Mouse (Mus musculus): ENCODE data around the gene Ccdc181. TPM values are rescaled to one million over a fixed set of nuclear protein-coding genes. Genes with fewer than 3 reads are reported as not detected.
"Not testable (repeated sequence)": the region's sequence is repeated elsewhere in the genome, so short reads cannot be mapped to it uniquely, and the experiment has no call there.

Ccdc181 gene
- 13.9 and 14.0 TPM in 2 replicates for polyA plus RNA-seq (2016; fragmentation: Nextera tagmentation; extraction: Ambion mirVana)

- H3K4me1 ChIP-seq = peaks cover 12% of the 10 kb centered on the region
- no peaks in the 10 kb centered on the region; the same call in 1 of the 2 replicates for H3K36me3 ChIP-seq (replicated peaks)
- H3K4me3 ChIP-seq = peak within 1 kb of the TSS; percentile 75
- DNase-seq (ENCODE audit: extremely low spot score, low spot score) = peak; percentile 92
- no peaks in the 10 kb centered on the region for H3K9me3 ChIP-seq
- H3K27ac ChIP-seq = peak within 1 kb of the TSS; percentile 87
- under 1% methylated on average over 31 of the region's 31 CpGs for WGBS
- H3K27me3 ChIP-seq (ENCODE audit: poor library complexity, severe bottlenecking) = no peaks in the 10 kb centered on the region
These were observed at the start of gene Ccdc181 for GRCm38 (mm10) chr1:164275455-164275954. Gene Ccdc181, plus strand, starts transcription at chr1:164275585.

GRCm38 (mm10) chr1:164231937-164232570 lies 43.3 kb upstream of the Ccdc181 start:
- not testable (repeated sequence) for H3K27me3 ChIP-seq (ENCODE audit: poor library complexity, severe bottlenecking); H3K27ac ChIP-seq; DNase-seq (ENCODE audit: extremely low spot score, low spot score); H3K4me1 ChIP-seq; H3K9me3 ChIP-seq; H3K4me3 ChIP-seq; H3K36me3 ChIP-seq (replicated peaks)
- 94% methylated on average over 2 of the region's 4 CpGs for WGBS

GRCm38 (mm10) chr1:164233447-164233846 lies 41.9 kb upstream of the Ccdc181 start:
- WGBS = 83% methylated on average over 1 of the region's 1 CpGs
- H3K36me3 ChIP-seq (replicated peaks) = no peaks in the 10 kb centered on the region
- H3K4me1 ChIP-seq = no peaks in the 10 kb centered on the region
- no peak overlapping the region for H3K27ac ChIP-seq
- H3K27me3 ChIP-seq (ENCODE audit: poor library complexity, severe bottlenecking) = no peaks in the 10 kb centered on the region
- H3K4me3 ChIP-seq = no peak overlapping the region
- H3K9me3 ChIP-seq = no peaks in the 10 kb centered on the region
- no peak for DNase-seq (ENCODE audit: extremely low spot score, low spot score)

- no peaks in the 10 kb centered on the region for H3K4me1 ChIP-seq
- no peaks in the 10 kb centered on the region for H3K36me3 ChIP-seq (replicated peaks)
- H3K9me3 ChIP-seq = no peaks in the 10 kb centered on the region
- DNase-seq (ENCODE audit: extremely low spot score, low spot score) = no peak
- H3K4me3 ChIP-seq = no peak overlapping the region
- no peak overlapping the region for H3K27ac ChIP-seq
- H3K27me3 ChIP-seq (ENCODE audit: poor library complexity, severe bottlenecking) = no peaks in the 10 kb centered on the region
- 68% methylated on average over 7 of the region's 7 CpGs for WGBS
These were observed 40.3 kb upstream of the Ccdc181 start for GRCm38 (mm10) chr1:164235078-164235477.

GRCm38 (mm10) chr1:164236078-164236477 lies 39.3 kb upstream of the Ccdc181 start:
- H3K27me3 ChIP-seq (ENCODE audit: poor library complexity, severe bottlenecking) = no peaks in the 10 kb centered on the region
- 70% methylated on average over 7 of the region's 7 CpGs for WGBS
- H3K4me3 ChIP-seq = no peak overlapping the region
- H3K36me3 ChIP-seq (replicated peaks) = no peaks in the 10 kb centered on the region
- H3K27ac ChIP-seq = no peak overlapping the region
- DNase-seq (ENCODE audit: extremely low spot score, low spot score) = no peak
- no peaks in the 10 kb centered on the region for H3K9me3 ChIP-seq
- H3K4me1 ChIP-seq = no peaks in the 10 kb centered on the region

GRCm38 (mm10) chr1:164241494-164241893 lies 33.9 kb upstream of the Ccdc181 start:
- no peak overlapping the region for H3K4me3 ChIP-seq
- DNase-seq (ENCODE audit: extremely low spot score, low spot score) = no peak
- no peak overlapping the region for H3K27ac ChIP-seq
- no peaks in the 10 kb centered on the region for H3K27me3 ChIP-seq (ENCODE audit: poor library complexity, severe bottlenecking)
- no peaks in the 10 kb centered on the region for H3K9me3 ChIP-seq
- 86% methylated on average over 2 of the region's 2 CpGs for WGBS
- H3K4me1 ChIP-seq = no peaks in the 10 kb centered on the region
- H3K36me3 ChIP-seq (replicated peaks) = no peaks in the 10 kb centered on the region

GRCm38 (mm10) chr1:164242809-164243208 lies 32.6 kb upstream of the Ccdc181 start:
- H3K36me3 ChIP-seq (replicated peaks) = no peaks in the 10 kb centered on the region
- H3K9me3 ChIP-seq = no peaks in the 10 kb centered on the region
- DNase-seq (ENCODE audit: extremely low spot score, low spot score) = no peak
- H3K27ac ChIP-seq = no peak overlapping the region
- H3K27me3 ChIP-seq (ENCODE audit: poor library complexity, severe bottlenecking) = no peaks in the 10 kb centered on the region
- no peak overlapping the region for H3K4me3 ChIP-seq
- peaks cover 6% of the 10 kb centered on the region for H3K4me1 ChIP-seq
- 78% methylated on average over 8 of the region's 8 CpGs for WGBS

- H3K27ac ChIP-seq = peak overlapping the region; percentile 89
- H3K36me3 ChIP-seq (replicated peaks) = no peaks in the 10 kb centered on the region
- H3K4me1 ChIP-seq = peaks cover 32% of the 10 kb centered on the region
- peaks cover 16% of the 10 kb centered on the region for H3K27me3 ChIP-seq (ENCODE audit: poor library complexity, severe bottlenecking)
- no peaks in the 10 kb centered on the region for H3K9me3 ChIP-seq
- 33% methylated on average over 8 of the region's 8 CpGs for WGBS
- H3K4me3 ChIP-seq = peak overlapping the region; percentile 77
- DNase-seq (ENCODE audit: extremely low spot score, low spot score) = no peak
These were observed 27.9 kb upstream of the Ccdc181 start for GRCm38 (mm10) chr1:164247442-164247841.

- Histone ChIP-seq H3K27ac (peak overlapping the region; percentile 89), H3K4me1 (peaks cover 32% of the 10 kb centered on the region), H3K27me3 (ENCODE audit: poor library complexity, severe bottlenecking) (peaks cover 16% of the 10 kb centered on the region), H3K4me3 (peak overlapping the region; percentile 77), H3K36me3 (replicated peaks) (no peaks in the 10 kb centered on the region), H3K9me3 (no peaks in the 10 kb centered on the region)
- DNase-seq (ENCODE audit: extremely low spot score, low spot score) = no peak
- 6% methylated on average over 10 of the region's 10 CpGs for WGBS
These were observed 27.4 kb upstream of the Ccdc181 start for GRCm38 (mm10) chr1:164247971-164248370.

- Histone ChIP-seq H3K9me3 (no peaks in the 10 kb centered on the region), H3K4me1 (peaks cover 32% of the 10 kb centered on the region), H3K27ac (peak within 1 kb of the TSS; percentile 89), H3K4me3 (peak within 1 kb of the TSS; percentile 77), H3K27me3 (ENCODE audit: poor library complexity, severe bottlenecking) (peaks cover 16% of the 10 kb centered on the region), H3K36me3 (replicated peaks) (no peaks in the 10 kb centered on the region)
- DNase-seq (ENCODE audit: extremely low spot score, low spot score) = peak; percentile 100
- WGBS = under 1% methylated on average over 78 of the region's 79 CpGs
These were observed 26.7 kb upstream of the Ccdc181 start, which contains the start of gene Slc19a2 for GRCm38 (mm10) chr1:164248465-164249331. Gene Slc19a2, plus strand, starts transcription at chr1:164249046.

- H3K9me3 ChIP-seq = no peaks in the 10 kb centered on the region
- H3K27me3 ChIP-seq (ENCODE audit: poor library complexity, severe bottlenecking) = peaks cover 16% of the 10 kb centered on the region
- under 1% methylated on average over 33 of the region's 33 CpGs for WGBS
- no peak for DNase-seq (ENCODE audit: extremely low spot score, low spot score)
- H3K36me3 ChIP-seq (replicated peaks) = no peaks in the 10 kb centered on the region
- H3K27ac ChIP-seq = peak overlapping the region; percentile 89
- H3K4me1 ChIP-seq = peaks cover 32% of the 10 kb centered on the region
- peak overlapping the region; percentile 77 for H3K4me3 ChIP-seq
These were observed 26.1 kb upstream of the Ccdc181 start for GRCm38 (mm10) chr1:164249332-164249711.

- no peak overlapping the region for H3K27ac ChIP-seq
- peak overlapping the region; percentile 77 for H3K4me3 ChIP-seq
- no peaks in the 10 kb centered on the region for H3K9me3 ChIP-seq
- H3K27me3 ChIP-seq (ENCODE audit: poor library complexity, severe bottlenecking) = peaks cover 16% of the 10 kb centered on the region
- no peak for DNase-seq (ENCODE audit: extremely low spot score, low spot score)
- 72% methylated on average over 8 of the region's 8 CpGs for WGBS
- no peaks in the 10 kb centered on the region for H3K36me3 ChIP-seq (replicated peaks)
- peaks cover 32% of the 10 kb centered on the region for H3K4me1 ChIP-seq
These were observed 24.8 kb upstream of the Ccdc181 start for GRCm38 (mm10) chr1:164250391-164251150.
